Mouse (Mus musculus) forelimb bud, embryonic 11.5 days (tissue): ENCODE measurements at regions not wholly inside any gene's neighbourhood (a gene's known extent, or its start where the extent isn't known, plus 50 kb on each side); places are given as distances from the start of the nearest gene placed in this dataset.

Experiments
- DNase-seq: peaks from one replicate; pipeline ENCODE4 v3.0.0-alpha.2; 2012; ENCODE audit warnings: low read depth, low spot score

GRCm38 (mm10) chr6:103405961-103406360, 104.4 kb upstream of the Chl1 start:
- no peak for DNase-seq

GRCm38 (mm10) chr6:103414888-103415287, 95.5 kb upstream of the Chl1 start:
- no peak for DNase-seq

GRCm38 (mm10) chr6:103421013-103421933, 89.1 kb upstream of the Chl1 start:
- no peak for DNase-seq

- no peak for DNase-seq
Observed at GRCm38 (mm10) chr6:103430933-103431594, 79.3 kb upstream of the Chl1 start.

GRCm38 (mm10) chr6:103431595-103431957, 78.8 kb upstream of the Chl1 start:
- DNase-seq: no peak
